Mouse (Mus musculus) lung, postnatal 0 days (tissue): ENCODE measurements around the gene Plpp6. TPM values are rescaled to one million over a fixed set of nuclear protein-coding genes. Genes with fewer than 3 reads are reported as not detected.
"Not testable (repeated sequence)": the region's sequence is repeated elsewhere in the genome, so short reads cannot be mapped to it uniquely, and the experiment has no call there.

Experiments
- ATAC-seq: fragments of 200-750 bp; cut with Nextera tagmentation; 2 replicates; pipeline ENCODE4 v1.8.0; 2017; ENCODE audit warnings: moderate library complexity
- DNase-seq: peaks from one replicate; pipeline ENCODE4 v3.0.0-alpha.2; 2016; ENCODE audit warnings: low spot score
- H3K27ac ChIP-seq: fragments of 300-500 bp; sonication (generic); 2 replicates; pipeline ENCODE4 v1.5.1; 2014; ENCODE audit warnings: antibody characterized with exemption, mild to moderate bottlenecking, low read length, mixed read lengths
- H3K27me3 ChIP-seq: fragments of 300-500 bp; sonication (generic); replicated peaks from 2 replicates; pipeline ENCODE4 v1.6.1; 2014; ENCODE audit warnings: low read length, mixed read lengths; ENCODE audit not compliant: insufficient read depth
- H3K36me3 ChIP-seq: fragments of 300-500 bp; sonication (generic); 2 replicates; pipeline ENCODE4 v1.6.1; 2014; ENCODE audit warnings: low read length, mixed read lengths; ENCODE audit not compliant: insufficient read depth
- H3K4me1 ChIP-seq: fragments of 300-500 bp; sonication (generic); 2 replicates; pipeline ENCODE4 v1.6.1; 2014; ENCODE audit warnings: antibody characterized with exemption, low read depth, low read length, mixed read lengths; ENCODE audit not compliant: insufficient read depth
- H3K4me2 ChIP-seq: fragments of 300-500 bp; sonication (generic); replicated peaks from 2 replicates; pipeline ENCODE4 v1.6.1; 2014; ENCODE audit warnings: low read depth, mild to moderate bottlenecking, low read length, moderate library complexity, mixed read lengths
- H3K4me3 ChIP-seq: fragments of 300-500 bp; sonication (generic); 2 replicates; pipeline ENCODE4 v1.5.1; 2014; ENCODE audit warnings: low read depth, low read length
- H3K9ac ChIP-seq: fragments of 300-500 bp; sonication (generic); replicated peaks from 2 replicates; pipeline ENCODE4 v1.6.1; 2014; ENCODE audit warnings: low read depth, mild to moderate bottlenecking
- H3K9me3 ChIP-seq: fragments of 300-500 bp; sonication (generic); 2 replicates; pipeline ENCODE4 v1.6.1; 2016; ENCODE audit warnings: low read length, mixed read lengths
- CTCF ChIP-seq: IDR thresholded peaks from 2 replicates; pipeline ENCODE4 v1.5.1; 2016; ENCODE audit warnings: antibody characterized with exemption, mild to moderate bottlenecking
- EP300 ChIP-seq: IDR thresholded peaks from 2 replicates; pipeline ENCODE4 v1.6.1; 2016; ENCODE audit warnings: antibody characterized with exemption, mild to moderate bottlenecking, control low read depth
- WGBS: fragments of 180-500 bp; shearing (Covaris S2); extraction: QIAGEN DNeasy Blood & Tissue Kit; methylation state at CpG from one replicate; pipeline ENCODE4 v1.1.7; 2014; 5-methylcytosine and 5-hydroxymethylcytosine counted together
- polyA plus RNA-seq: library from polyadenylated mRNA; unstranded; fragments of >200 nt; fragmentation: Nextera tagmentation; extraction: Ambion mirVana; gene quantifications from 2 replicates; pipeline ENCODE4 v1.2.1, GENCODE M21; 2015

Plpp6 gene
- polyA plus RNA-seq, 1 experiment from 2014 or later, result 9.9 TPM

DNA sequence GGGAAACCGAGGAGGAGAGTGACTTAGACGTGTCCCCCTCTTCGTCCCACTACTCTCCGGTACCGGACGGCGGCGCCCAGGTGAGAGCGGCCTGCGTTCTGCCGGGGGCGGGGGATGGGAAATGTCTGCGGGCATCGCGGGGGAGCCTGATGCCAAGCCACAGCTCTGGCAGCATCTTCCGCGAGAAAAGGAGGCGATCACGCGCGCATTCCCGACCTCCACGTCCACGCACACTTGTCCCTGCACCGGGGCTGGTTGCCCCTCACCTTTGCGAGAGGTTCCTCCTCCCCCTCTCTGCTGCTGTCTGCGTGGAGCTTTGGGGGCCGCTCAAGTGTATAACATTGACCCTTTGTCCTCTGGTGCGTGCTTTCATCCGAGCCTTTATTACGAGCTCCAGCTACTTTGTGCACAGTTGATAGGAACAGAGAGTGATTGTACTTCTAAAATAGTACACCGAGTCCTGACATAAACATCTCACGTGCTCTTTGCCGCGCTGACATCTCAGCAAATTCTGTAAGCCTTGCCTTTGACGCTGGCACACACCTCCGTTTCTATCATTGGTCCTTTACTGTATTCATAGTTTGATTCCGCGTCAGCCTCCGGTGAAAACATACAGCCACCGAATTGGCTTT is 27.0 kb downstream of the Plpp6 start:
- H3K27ac ChIP-seq, result peak overlapping the region; percentile 96
- H3K4me3 ChIP-seq, result peak overlapping the region; percentile 84
- no peaks in the 10 kb centered on the region for H3K4me1 ChIP-seq
- H3K4me2 ChIP-seq, result peak overlapping the region; percentile 63
- ATAC-seq (peak; percentile 53), DNase-seq (peak; percentile 61)
- 2% methylated on average over 34 of the region's 41 CpGs for WGBS
- H3K9me3 ChIP-seq, result no peaks in the 10 kb centered on the region; the same call in 1 of the 2 replicates
- TF ChIP-seq EP300 (no peak), CTCF (no peak)
- H3K27me3 ChIP-seq, result no peaks in the 10 kb centered on the region
- H3K36me3 ChIP-seq, result peaks cover 5% of the 10 kb centered on the region; the same call in 1 of the 2 replicates
- H3K9ac ChIP-seq, result peak overlapping the region; percentile 84

DNA sequence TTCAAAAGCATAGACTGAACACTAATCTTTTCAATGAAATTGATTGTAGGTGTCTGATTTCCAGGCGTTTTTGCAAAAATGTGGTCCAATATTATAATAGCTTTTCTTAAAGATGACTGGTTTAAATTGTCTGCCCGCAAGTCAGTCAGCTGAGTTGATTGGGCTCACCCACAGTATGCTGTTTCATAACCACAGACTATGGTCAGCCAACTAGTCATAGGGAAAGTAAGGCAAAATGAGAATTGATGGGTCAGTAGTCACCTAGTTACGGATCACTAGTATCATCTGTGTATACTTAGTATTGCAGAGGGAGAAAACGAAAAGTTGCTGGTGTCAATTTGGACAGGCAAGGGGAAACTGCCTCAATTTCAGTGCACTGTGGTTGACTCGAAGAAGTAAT is 27.6 kb downstream of the Plpp6 start:
- TF ChIP-seq CTCF (no peak), EP300 (no peak)
- H3K9me3 ChIP-seq, result no peaks in the 10 kb centered on the region; the same call in 1 of the 2 replicates
- no peaks in the 10 kb centered on the region for H3K4me1 ChIP-seq
- no peak for DNase-seq
- H3K4me3 ChIP-seq, result no peak overlapping the region; the same call in 1 of the 2 replicates
- H3K4me2 ChIP-seq, result peak overlapping the region; percentile 63
- no peak overlapping the region for H3K9ac ChIP-seq
- H3K27ac ChIP-seq, result no peak overlapping the region
- no peaks in the 10 kb centered on the region for H3K27me3 ChIP-seq
- 68% methylated on average over 5 of the region's 5 CpGs for WGBS
- H3K36me3 ChIP-seq, result peaks cover 5% of the 10 kb centered on the region; the same call in 1 of the 2 replicates
- no peak for ATAC-seq

DNA sequence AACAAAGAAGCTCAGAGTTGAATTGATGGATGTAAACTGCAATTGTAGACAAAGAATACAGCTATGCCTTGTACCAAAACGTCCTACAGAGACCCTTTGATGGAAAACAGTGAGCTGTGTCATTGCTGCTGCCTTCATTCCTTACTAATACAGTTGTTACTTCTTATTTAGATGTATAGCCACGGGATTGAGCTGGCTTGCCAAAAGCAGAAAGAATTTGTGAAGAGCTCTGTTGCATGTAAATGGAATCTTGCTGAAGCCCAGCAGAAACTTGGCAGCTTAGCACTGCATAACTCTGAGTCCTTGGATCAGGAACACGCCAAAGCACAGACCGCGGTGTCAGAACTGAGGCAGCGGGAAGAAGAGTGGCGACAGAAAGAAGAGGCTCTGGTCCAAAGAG is 31.1 kb downstream of the Plpp6 start:
- TF ChIP-seq CTCF (no peak), EP300 (no peak)
- Histone ChIP-seq H3K9me3 (no peaks in the 10 kb centered on the region; the same call in 1 of the 2 replicates), H3K36me3 (peaks cover 9% of the 10 kb centered on the region; the same call in 1 of the 2 replicates), H3K9ac (no peak overlapping the region), H3K4me1 (no peaks in the 10 kb centered on the region), H3K4me3 (no peak overlapping the region), H3K27ac (no peak overlapping the region), H3K27me3 (no peaks in the 10 kb centered on the region), H3K4me2 (no peak overlapping the region)
- DNase-seq (peak; percentile 18), ATAC-seq (no peak)
- 67% methylated on average over 7 of the region's 7 CpGs for WGBS

DNA sequence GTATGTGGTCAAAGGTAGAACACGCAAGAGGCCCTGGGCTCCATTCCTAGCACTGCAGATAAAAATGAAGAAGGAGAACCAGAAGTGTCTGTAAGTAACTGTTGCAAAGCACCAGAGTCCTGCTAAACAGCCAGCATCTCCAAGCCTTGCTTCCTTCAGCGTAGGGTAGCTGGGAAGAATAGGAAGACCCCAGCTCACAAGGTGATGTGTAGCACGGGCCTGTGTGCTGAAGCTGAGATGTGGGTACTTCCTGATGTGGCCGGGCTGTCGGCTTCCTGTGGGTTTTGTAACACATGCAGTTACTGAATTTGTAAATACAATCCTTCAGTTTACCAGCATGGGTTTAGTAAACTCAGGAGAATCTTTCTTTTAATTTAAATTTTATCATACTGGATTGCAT is 31.6 kb downstream of the Plpp6 start:
- Histone ChIP-seq H3K36me3 (peaks cover 9% of the 10 kb centered on the region; the same call in 1 of the 2 replicates), H3K27ac (no peak overlapping the region)
- WGBS, result 91% methylated on average over 5 of the region's 5 CpGs

DNA sequence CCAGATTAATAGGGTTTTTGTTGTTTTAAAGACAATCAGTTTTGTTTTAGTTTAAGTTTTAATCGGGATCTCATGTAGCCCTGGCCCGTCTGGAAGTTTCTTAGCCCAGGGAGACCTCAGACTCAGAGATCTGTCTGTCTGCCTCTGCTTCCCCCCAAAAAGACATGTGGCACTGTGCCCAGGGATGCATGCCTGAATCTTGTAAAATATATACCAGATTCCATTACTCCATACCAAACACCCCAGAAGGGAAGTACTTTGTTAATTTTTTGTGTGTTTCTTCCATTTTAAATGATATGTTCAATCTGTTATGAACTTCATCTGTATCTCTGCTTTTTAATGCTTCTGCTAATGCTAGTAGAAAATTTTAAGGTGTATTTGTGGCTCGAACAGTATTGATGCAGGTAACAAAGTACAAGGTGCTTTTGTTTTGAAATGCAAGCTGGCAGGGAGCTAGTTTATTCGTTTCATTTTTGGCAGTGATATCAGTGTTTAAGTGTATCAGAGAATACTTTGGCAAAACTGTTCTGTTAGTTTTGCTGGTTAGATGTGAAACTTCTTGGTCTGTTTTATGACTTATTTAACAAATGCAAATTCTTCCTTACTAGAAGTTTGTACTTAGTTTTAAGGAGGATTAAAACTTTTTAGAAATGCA is 34.4 kb downstream of the Plpp6 start:
- no peak overlapping the region for H3K27ac ChIP-seq
- DNase-seq (no peak), ATAC-seq (no peak)
- peaks cover 9% of the 10 kb centered on the region; the same call in 1 of the 2 replicates for H3K36me3 ChIP-seq
- no peak overlapping the region for H3K4me2 ChIP-seq
- H3K27me3 ChIP-seq, result no peaks in the 10 kb centered on the region
- no peaks in the 10 kb centered on the region for H3K9me3 ChIP-seq
- 75% methylated on average over 4 of the region's 4 CpGs for WGBS
- H3K4me1 ChIP-seq, result no peaks in the 10 kb centered on the region
- H3K9ac ChIP-seq, result no peak overlapping the region
- no peak overlapping the region for H3K4me3 ChIP-seq
- TF ChIP-seq EP300, result no peak
- no peak for TF ChIP-seq CTCF

More for the DNA sequence above, 31.6 kb downstream of the Plpp6 start:
- ATAC-seq (no peak), DNase-seq (no peak)
- Histone ChIP-seq H3K4me2 (no peak overlapping the region), H3K4me3 (no peak overlapping the region), H3K9ac (no peak overlapping the region), H3K9me3 (no peaks in the 10 kb centered on the region; the same call in 1 of the 2 replicates), H3K27me3 (no peaks in the 10 kb centered on the region), H3K4me1 (no peaks in the 10 kb centered on the region)
- TF ChIP-seq CTCF (no peak), EP300 (no peak)

DNA sequence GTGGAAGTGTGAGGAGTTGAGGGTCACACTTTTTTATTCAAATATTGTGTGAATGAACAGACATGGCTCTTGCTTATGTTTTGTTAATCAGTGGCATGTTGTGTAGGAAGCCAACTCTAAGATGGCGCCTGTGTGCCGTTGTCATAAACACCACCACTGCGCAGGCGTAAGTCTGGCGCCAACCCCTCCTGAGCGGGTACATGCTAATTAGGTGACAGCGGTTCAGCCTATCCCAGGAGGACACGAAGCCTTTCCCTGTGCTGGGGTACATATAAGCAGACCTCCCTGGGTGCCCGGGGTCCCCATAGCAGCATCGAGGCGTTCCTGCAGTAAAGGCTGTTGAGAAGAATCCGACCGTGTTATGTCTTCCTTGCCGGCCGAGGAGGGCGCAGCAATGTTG is 36.6 kb downstream of the Plpp6 start:
- not testable (repeated sequence) for H3K36me3 ChIP-seq, H3K9ac ChIP-seq, ATAC-seq, H3K4me1 ChIP-seq, DNase-seq, H3K9me3 ChIP-seq, H3K27me3 ChIP-seq, H3K27ac ChIP-seq, H3K4me2 ChIP-seq, H3K4me3 ChIP-seq
- 96% methylated on average over 16 of the region's 16 CpGs for WGBS
